Mouse (Mus musculus) layer of hippocampus, postnatal 10 days (tissue): ENCODE results near the gene Mmel1. TPM values are rescaled to one million over a fixed set of nuclear protein-coding genes. Genes with fewer than 3 reads are reported as not detected.
A peak's percentile ranks its signal among the peaks of the same experiment; 100 is the strongest.

Experiments used
- DNase-seq, 2 experiments: peaks; one replicate each; pipeline ENCODE4 v3.0.0; 2021; ENCODE audit warnings: low spot score in 2 of 2
- total RNA-seq, 2 experiments: library from RNA; stranded (reverse); gene quantifications; 2 replicates each; pipeline ENCODE4 v1.2.3; 2021

Gene Mmel1
- total RNA-seq, 2 experiments from 2014 or later: 0.22 to 0.23 TPM

DNA sequence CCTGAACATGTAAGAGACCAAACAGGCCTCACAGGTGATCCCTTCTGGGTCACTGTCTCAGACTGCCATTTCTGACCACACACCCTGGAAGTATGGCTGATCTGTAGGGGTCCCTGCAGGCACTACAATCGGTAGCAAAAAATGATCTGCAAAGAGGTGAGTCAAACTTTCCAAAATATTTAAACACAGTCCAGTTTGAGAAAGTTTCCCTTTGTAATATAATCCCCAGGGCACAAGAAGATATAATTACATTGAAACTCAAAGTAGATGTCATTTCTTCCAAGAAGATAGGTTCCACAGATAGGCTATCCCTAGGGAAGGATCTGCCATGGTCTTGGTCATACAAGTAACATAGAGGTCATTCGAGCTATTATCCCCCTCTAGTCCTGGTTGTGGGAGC, 33.0 kb downstream of the Mmel1 start:
- DNase-seq: no peak

GRCm38 (mm10) chr4:154904185-154905071, 35.0 kb downstream of the Mmel1 start:
- DNase-seq: peak; percentile 71 to 76

DNA sequence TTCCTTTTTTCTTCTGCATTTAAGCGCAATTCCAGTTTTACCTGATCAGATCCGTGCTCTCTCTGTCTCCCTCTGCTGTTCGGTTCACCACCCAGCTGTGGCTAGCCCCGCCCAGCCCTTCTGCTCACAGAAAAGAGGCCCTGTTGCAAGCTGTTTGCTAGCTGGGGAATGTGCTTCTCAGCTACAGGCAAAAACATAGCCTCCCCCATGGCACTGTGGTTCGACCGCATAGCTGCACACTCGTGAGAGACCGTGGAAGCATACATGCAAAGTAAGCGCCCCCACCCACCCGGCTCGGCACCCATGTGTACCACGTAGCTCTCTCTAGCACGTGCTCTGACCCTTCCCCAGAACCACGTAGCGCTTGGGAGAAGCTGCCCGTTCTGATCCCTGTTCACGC, 38.4 kb downstream of the Mmel1 start:
- DNase-seq: peak; percentile 67 to 80

GRCm38 (mm10) chr4:154908490-154908889, 39.1 kb downstream of the Mmel1 start:
- DNase-seq: no peak

DNA sequence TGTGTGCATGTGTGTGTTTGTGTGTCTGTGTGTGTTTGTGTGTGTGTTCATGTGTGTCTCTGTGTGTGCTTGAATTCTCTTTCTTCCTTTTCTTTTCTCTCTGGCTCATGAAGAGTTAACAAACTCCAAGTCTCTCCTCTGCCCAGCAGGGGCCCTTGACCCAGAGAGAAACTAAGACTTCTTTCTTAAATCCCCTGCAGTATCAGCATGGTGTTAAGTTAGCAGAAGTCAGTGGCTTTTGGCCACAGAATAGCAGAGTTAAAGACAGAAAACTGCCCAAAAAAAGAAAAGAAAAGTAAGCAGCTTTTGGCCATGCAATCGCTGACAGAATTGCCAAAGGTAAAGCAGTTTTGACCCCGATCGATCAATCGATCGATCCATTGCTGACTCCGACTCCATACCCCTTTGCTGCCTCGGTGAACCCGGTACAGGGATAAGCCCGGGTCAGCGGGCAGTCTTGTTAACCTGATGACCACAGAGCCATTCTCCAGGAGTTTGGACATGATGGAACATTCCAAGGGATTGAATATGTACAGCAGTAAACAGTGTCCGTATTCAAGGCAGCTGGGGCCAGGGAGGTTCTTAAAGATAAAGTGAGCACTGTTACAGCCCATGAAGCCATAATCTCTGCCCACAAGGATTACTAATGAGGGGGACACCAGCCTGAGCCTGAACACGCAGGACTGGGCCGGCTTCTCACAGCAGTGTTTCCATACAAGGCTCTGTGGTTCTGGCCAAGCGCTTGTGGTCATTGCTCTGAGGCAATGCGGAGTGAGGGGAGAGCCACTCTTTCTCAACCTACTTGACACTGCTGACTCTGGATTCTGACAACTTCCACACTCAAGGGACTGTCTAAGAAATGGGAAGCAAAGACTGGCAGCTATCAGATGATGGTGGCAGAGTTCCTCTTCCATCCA, 41.5 kb downstream of the Mmel1 start:
- no peak for DNase-seq

DNA sequence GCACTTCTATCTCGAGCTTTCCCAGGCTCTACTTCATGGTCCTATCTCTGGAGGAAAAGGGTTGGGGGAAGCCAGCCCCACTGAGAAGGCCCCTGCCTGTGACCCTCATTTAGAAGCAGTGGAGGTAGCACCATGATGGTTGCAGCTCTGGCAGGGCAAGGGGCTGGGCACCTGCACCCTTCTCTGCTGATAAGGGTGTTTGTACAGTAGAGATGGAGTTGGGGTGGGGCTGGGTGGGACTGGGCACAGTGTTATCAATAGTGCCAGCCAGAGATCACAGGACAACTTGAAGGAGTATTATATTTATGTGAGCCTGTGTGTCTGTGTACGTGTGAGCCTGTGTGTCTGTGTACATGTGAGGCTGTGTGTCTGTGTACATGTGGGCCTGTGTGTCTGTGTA, 42.3 kb downstream of the Mmel1 start:
- DNase-seq: no peak

GRCm38 (mm10) chr4:154913845-154914244, 44.5 kb downstream of the Mmel1 start:
- DNase-seq: no peak

DNA sequence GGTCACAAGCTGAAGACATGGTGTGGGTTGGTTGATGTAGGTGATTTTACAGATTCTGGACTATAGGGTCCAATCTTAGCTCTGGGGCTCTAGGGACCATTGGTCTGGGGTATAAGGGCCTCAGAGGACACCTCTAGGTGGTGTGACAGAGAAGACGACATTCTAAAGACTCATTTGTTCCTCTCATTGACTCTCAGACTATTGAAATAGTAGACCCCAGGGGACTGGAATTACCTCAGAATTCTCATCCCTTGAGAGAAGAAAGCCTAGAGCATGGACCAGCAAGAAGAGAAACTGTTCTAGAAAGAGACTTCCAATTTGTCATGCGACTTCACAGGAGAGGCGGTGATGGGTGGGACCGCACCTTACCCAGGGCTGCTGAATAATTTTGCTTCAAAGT, 44.9 kb downstream of the Mmel1 start:
- no peak for DNase-seq

GRCm38 (mm10) chr4:154914707-154915106, 45.3 kb downstream of the Mmel1 start:
- no peak for DNase-seq

DNA sequence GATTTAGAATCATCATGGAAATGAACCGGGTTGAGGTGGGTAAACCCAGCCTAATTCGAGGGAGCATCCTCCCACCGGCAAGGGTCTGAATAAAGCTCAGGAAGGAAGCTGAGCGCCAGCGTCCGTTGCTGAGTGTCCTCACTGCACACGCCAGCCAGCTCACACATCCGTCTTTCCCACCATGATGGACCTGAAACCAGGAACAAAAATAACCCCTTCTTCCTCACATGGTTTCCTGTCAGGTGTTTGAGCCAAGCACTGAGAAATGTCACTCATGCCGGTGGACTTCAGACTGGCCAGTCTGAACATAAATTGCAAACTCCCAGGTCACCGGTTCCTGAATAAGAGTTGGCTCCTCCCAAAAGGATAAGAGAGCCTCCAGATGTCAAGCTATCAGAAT, 45.9 kb downstream of the Mmel1 start:
- no peak for DNase-seq

DNA sequence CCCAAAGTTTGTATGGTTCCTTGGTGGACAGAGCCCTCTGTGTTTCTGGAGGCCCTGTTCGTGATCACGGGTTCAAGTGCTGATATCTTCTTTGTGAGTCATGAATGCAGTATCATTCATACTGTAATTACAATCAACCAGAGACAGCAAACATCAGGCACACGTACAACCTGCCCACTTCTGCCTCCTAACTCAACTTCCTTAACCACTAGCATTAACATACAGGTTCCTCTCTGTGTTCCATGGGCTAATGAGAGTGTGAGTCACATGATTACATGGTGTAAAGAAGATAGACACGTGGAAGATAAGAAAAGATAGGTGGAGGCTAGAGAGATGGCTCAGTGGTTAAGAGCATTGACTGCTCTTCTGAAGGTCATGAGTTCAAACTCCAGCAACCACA, 47.3 kb downstream of the Mmel1 start:
- no peak for DNase-seq

- no peak for DNase-seq
Observed at GRCm38 (mm10) chr4:154922291-154922690, 52.9 kb downstream of the Mmel1 start.

GRCm38 (mm10) chr4:154922931-154923330, 53.5 kb downstream of the Mmel1 start:
- DNase-seq: no peak

- no peak for DNase-seq
Observed at GRCm38 (mm10) chr4:154925413-154925812, 56.0 kb downstream of the Mmel1 start.

GRCm38 (mm10) chr4:154926969-154927898, 57.8 kb downstream of the Mmel1 start:
- no peak for DNase-seq

DNA sequence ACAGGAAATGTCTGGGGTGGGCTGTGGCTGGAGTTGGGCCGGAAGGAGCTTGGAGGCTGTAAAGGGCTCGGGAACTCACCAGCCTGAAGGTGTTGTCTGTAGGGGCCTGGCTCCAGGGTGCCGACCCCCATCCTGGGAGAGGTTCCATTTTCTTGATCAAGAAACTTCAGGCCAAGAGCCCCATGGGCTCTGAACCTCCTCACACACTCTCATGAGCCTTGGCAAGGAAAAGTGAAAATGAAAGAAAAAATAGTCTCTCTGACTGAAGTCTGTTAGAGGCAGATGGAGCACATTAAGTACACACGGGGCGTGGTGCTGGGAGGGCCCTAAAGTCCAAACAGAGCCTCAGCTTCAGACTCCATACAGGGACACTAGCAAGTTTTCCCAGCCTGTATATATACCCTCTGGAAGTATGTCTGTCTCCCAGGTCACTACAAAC, 58.5 kb downstream of the Mmel1 start:
- DNase-seq: no peak

DNA sequence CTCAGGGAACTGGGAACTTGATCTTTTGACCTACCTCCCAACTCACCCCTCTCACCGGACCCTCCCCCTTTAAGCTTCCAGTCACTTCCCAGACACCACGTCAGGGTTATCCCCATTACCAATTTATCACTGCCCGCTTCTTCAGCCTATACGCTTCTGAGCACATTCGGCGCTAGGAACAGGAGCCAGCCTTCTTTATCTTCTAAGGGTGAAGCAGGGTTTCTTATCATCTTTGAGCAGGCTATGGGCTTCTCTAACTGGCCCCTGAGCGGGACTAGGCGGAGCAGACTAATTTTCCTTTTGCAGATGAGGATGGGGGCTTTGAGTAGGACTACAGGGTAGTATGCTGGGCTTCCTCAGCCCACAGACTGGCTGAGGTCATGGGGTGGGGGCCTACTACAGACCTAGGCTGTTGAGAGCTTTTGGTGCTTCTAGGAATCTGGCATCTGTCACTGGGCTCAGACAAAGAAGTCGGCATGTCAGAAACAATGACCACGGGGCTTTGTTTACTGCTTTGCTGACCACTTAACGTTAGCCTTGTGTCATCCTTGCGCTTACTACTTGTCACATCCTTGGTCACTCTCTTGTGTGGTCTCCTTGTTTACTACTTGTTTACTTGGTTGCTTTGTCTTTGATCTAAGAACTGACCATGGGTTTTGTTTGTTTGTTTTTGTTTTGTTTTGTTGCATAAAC, 59.2 kb downstream of the Mmel1 start, which contains the start of gene Tnfrsf14:
Tnfrsf14 (minus strand) TSS at position 169 of the 693 bp plus-strand sequence.
- no peak for DNase-seq

DNA sequence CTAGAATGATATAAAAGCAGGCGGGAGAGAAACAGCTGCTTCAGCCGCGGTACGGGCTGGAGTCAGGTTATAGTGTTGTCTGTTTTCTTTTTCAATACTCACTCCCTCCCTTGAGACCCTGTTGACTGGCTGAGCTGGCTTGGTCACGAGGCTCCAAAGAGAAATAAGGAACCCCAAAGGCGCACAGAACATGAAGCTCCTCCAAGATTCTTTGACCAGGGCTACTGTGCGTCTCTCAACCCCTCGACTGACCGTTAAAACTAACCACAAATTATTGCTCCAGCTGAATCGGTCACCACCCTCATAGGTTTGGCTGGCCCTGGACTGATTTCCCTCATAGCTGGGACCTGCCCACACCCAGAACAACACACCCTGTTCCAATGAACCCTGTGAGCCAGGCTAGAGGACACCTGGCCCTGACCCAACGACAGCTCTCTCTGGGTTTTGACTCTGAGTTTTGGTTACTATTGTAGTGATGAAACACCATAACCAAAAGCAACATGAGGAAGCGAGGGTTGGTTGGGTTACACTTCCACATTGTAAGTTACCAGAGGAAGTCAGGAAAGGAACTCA, 59.8 kb downstream of the Mmel1 start:
- no peak for DNase-seq

DNA sequence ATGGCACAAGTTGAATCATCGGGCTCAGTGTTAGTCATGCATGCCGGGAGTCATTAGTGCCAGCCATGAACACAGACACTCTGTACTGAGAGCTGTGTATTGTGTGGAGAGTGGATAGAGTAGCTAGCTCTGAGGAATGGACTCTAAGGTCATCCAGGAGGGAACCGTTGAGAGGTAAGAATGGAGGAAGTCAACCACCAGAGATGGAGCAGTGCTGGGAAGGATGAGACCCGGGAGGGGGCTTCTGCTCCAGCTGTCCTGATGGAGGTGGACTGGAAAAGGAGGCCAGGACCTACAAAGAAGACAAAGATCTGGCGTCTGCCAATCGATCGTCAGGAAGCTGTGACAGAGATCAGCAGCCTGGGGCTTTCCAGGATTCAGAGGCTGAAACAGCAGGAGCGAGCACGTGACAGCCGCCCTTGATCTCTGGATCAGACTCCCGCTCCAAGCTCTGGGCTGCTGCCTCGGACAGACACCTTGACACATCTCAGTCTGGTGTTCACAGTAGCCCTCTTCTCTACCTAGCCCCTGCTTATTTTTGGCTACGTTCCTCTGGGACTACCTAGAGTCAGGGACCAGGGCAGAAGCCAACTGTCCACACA, 64.0 kb downstream of the Mmel1 start:
- DNase-seq: no peak
